Mouse (Mus musculus): ENCODE measurements around the gene Gpat3.

The Gpat3 gene

DNA sequence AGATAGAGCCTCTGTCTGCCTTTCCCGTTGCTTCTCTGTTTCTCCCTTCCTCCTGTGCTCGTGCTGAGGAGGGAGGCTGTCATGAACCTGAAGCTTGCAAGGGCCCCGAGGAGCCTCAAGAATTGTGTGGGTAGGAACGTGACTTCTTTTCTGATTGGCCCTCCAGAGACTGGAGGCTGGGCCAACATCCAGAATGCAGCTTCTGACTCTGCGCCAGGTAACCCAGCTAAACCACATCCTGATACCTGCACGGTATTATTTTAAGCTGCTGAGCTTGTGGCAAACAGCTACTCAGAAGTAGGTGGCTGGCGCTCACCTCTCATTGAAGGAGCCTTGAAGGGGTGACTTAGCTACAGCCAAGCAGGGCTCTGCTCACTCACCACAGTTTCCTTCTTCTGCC lies 66.9 kb downstream of the Gpat3 start:
- in situ Hi-C loops (cut with MboI, MseI): loop anchor here (5.0 to 10.0 kb wide), 2 partner anchors 90 to 248 kb away; partner anchors contain the start of gene Abraxas1

DNA sequence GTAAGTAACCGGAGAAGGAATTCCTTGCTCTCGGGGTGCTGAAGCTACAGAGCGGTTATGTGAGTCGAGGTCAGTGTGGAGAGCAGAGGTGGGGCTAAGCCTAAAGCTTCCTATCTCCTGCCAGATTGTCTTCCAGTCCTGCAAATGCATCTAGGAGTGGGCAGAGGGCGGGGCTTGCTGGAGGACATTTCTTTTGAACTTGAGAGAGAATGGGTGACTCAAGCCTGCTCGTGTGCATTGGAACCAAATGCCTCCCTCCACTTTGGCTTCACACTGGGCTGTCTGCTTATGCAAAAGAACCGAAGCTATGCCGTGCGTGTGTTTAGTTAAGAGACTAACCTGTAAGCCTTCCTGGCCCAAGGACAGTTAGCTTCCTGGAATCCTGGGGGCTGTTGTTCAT lies 67.8 kb downstream of the Gpat3 start:
- in situ Hi-C loops (cut with MboI, MseI): loop anchor here (5.0 to 10.0 kb wide), 2 partner anchors 91 to 248 kb away; partner anchors contain the start of gene Abraxas1

DNA sequence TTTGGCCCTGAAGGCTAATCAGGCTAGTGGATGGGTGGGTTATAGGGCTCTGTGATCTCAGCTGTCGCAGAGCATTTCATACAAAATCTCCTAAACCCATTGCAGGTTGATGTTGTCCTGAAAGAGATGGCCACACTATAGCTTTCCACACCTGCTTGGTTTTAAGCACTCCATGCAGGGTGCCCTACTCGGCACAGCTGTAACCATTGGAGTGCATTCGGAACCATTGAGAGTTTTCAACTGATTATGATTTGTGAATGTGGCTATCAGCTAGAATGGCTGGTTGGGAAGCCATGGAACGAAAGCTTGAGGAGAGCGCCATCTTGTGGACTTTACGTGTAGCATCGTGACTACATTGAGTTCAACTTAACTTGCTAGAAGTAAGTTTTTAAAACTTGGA lies 69.5 kb downstream of the Gpat3 start:
- in situ Hi-C loops (cut with MboI, MseI): loop anchor here (5.0 to 10.0 kb wide), 2 partner anchors 93 to 250 kb away; partner anchors contain the start of gene Abraxas1

DNA sequence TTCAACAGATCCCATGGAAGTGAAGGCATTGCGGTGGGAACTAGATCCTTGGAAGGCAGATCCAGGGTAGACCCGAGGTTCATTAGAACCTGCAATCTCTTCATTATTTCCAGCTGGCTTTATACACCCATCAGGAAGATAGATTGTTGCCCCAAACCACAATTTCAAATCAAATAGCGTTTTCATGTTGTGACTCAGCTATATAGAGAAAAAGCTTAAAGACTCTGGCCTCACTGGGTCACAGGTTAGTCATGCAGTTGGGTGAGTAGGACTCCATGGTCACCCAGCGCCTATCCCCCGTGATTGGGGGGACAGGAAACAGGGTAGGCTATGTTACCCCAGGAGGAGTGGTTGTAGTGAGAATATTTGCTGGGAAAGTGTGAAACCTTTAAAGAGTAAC lies 69.9 kb downstream of the Gpat3 start:
- in situ Hi-C loops (cut with MboI, MseI): loop anchor here (10.0 kb wide), 1 partner anchor 251 kb away; no protein-coding TSS in a partner anchor

DNA sequence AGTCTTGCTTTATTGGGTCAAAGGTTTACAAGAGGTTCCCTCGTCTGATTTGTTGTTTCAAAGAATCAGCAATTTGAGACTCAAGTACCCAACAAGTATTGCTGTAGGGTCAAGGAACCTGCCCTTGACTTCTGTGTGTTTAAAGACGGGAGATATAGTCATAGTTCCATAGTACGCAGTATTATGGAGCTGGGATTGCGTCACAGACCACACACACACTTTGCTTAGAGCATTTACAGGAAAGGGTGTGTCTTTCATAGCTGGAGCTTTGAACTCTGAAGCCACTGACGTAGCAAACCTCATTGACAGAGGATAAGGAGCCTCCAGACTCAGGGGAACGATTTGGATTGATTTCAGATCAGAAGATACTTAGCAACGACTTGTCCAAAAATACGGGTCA lies 70.9 kb downstream of the Gpat3 start:
- in situ Hi-C loops (cut with MboI, MseI): loop anchor here (10.0 kb wide), 1 partner anchor 252 kb away; no protein-coding TSS in a partner anchor

DNA sequence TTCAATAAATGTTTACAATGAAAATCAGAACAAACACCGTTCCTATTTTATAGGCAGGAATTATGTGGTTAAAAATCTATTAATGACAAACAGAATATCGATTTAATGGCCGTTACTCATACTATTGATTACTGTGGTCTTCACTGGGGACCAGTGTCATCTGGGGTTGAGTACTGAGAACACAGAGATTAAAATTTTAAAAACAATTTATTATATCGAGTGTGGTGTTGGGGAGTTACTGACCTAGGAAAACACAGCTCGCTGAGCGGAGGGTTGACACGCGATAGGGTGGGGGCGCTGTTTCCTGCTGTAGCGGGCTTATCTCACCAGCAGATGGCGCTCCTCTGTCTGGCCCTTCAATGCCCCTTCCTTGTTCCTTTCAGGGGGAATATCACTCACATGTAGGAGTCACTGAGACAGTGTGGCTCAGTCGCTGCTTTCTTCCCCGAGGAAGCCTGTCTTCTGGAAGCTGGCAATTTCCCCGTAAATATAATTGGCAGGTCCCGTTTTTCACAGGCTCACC lies 71.8 kb downstream of the Gpat3 start:
- in situ Hi-C loops (cut with MboI, MseI): loop anchor here (10.0 kb wide), 1 partner anchor 253 kb away; no protein-coding TSS in a partner anchor

DNA sequence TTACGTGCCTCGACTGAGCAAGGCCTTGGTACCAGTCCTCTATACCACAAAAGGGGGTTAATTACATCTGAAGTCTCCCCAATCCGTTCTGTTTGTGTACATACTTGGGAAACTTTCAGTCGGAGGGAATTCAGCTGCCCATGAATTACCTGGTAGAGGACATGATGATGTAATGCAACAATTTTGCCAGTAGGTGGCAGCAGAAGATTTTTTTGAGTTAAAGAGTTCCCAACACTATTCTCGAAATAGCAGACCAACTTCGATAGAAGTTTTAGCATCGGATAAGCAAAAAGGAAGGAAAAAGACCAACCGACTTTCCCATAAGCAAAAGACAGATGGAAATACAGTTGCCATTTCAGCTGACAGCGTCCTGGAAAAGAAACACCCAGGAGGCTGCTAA lies 73.6 kb downstream of the Gpat3 start:
- in situ Hi-C loops (cut with MboI, MseI): loop anchor here (10.0 kb wide), 1 partner anchor 254 kb away; no protein-coding TSS in a partner anchor

DNA sequence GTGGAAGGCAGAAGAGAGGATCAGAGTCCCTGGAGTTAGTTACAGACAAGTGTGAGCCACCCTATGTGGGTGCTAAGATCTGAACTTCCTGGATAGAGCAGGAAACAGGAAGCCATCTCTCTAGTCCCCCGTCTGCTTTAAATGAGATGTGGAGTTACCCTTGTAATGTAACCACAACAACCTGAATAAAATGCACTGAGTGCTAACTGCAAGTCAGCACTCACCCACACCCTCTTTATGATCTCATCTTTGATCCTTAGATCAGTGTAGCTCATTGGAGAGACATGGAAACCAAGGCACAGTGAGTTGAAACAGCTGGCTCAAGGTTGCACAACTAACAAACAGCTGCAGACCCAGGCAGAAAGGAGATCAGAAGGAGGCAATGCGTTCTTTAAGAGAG lies 84.2 kb downstream of the Gpat3 start:
- in situ Hi-C loops (cut with MboI, MseI): loop anchor here (5.0 kb wide), 2 partner anchors 83 to 738 kb away; no protein-coding TSS in a partner anchor

DNA sequence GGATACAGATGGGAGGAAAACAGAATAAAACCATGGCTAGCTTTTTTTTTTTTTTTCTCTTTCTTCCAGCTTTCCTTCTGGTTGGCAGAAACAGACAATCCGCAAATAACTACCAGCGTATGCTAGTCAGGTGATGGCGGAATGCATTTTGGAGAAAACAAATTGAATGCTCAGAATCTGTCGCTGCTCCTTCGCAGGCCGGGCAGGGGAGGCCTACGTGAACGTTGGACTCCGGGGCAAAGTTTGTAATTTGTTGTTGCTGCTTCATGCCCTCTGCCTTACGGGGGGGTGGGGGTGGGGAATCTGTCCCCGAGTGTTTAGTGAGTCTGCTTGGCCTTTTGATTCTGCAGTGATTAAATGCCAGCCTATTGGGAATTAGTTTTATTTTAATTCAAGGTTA lies 98.2 kb downstream of the Gpat3 start:
- in situ Hi-C loops (cut with MboI, MseI): no loop called here

DNA sequence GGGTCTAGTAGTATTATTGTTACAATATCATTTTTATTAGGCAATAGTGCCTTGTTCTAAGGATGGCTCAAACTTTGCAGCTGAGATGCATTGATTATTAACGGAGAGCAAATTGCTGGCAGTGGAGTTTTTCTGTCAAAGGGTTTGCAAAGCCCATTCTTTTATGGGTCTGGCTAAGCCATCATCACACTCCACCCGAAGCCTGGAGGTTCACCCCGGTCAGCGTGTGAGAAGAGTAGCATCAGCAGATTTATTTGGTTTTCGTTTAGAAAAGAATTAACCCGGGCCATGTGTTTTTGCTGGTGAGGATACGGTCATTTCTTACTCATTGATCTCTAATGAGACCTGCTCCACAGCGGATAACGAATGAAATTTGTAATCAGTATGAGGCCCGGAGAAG lies 99.8 kb downstream of the Gpat3 start:
- in situ Hi-C loops (cut with MboI, MseI): no loop called here
